Mouse (Mus musculus): ENCODE results near the gene Alox12.

GRCm38 (mm10) chr11:70192157-70192556 is 63.0 kb downstream of the Alox12 start:
- no peak for TF ChIP-seq GATA1 (IDR thresholded peaks at IDR 0.05; ENCODE audit: borderline replicate concordance, low read length)
- TF ChIP-seq FLI1 (IDR thresholded peaks at IDR 0.05; ENCODE audit: low read length): no peak
